Mouse (Mus musculus): ENCODE data around the gene Kcnj10. TPM values are rescaled to one million over a fixed set of nuclear protein-coding genes. Genes with fewer than 3 reads are reported as not detected.

Kcnj10 gene
- total RNA-seq (2021) (under 1 TPM; 0.07 to 0.08 TPM), polyA plus RNA-seq (2012; rRNA removed) (0.26 and 0.27 TPM in 2 replicates)
- long read RNA-seq, result 0 reads

- TF ChIP-seq CTCF (IDR thresholded peaks at IDR 0.05), result no peak
- TF ChIP-seq EP300 (IDR thresholded peaks at IDR 0.05; ENCODE audit: insufficient read depth, low read depth, low read length), result no peak
- Histone ChIP-seq H3K4me3 (peak within 1 kb of the TSS; percentile 30), H3K36me3 (ENCODE audit: control insufficient read depth, insufficient read depth, low read length) (no peaks in the 10 kb centered on the region), H3K79me2 (replicated peaks; ENCODE audit: control insufficient read depth, insufficient read depth, low read length) (no peaks in the 10 kb centered on the region), H3K27ac (no peak within 1 kb of the TSS), H3K27me3 (ENCODE audit: control insufficient read depth, insufficient read depth, low read length) (peaks cover 6% of the 10 kb centered on the region; the same call in 1 of the 2 replicates), H3K4me1 (ENCODE audit: control insufficient read depth, insufficient read depth, low read length) (no peaks in the 10 kb centered on the region), H3K9ac (ENCODE audit: low read depth, low read length) (no peak within 1 kb of the TSS)
- 2% methylated on average over 38 of the region's 38 CpGs for WGBS
- intact Hi-C loops (cut with DNase I), result no loop called here
- peak; percentile 55 to 67 for DNase-seq
Measured at GRCm38 (mm10) chr1:172340729-172341321, at the start of gene Kcnj10. Kcnj10 (plus strand) TSS chr1:172341210.

DNA sequence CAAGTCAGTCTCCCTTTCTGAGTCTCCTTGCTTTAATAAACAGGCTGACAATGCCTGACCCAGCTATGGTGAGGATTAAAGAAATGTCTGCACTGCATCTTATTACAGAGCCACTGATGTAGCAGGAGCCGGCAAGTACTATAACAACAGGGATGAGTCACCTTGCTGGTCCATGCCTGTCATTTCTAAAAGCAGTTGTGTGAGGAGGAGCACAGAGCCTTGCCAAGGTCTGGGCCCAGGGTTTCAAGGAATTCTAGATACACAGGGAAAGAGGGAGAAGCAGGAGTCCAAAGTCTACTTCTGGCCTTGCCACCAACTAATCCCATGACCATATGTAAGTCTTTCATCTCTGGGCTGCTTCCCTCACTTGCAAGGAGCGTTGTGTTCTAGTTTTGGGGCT lies 48.1 kb upstream of the Kcnj10 start:
- no peaks in the 10 kb centered on the region for H3K79me2 ChIP-seq (replicated peaks; ENCODE audit: control insufficient read depth, insufficient read depth, low read length)
- 0 out of 2 replicates have a peak, but pooled peaks cover 1% of the 10 kb centered on the region for H3K4me1 ChIP-seq (ENCODE audit: control insufficient read depth, insufficient read depth, low read length)
- TF ChIP-seq POLR2A (IDR thresholded peaks at IDR 0.05; ENCODE audit: insufficient read depth, low read depth, low read length), result 0 out of 2 replicates have a peak, but pooled peaks have one; percentile 18
- TF ChIP-seq CTCF (IDR thresholded peaks at IDR 0.05), result no peak
- 59% methylated on average over 2 of the region's 2 CpGs for WGBS
- H3K36me3 ChIP-seq (ENCODE audit: control insufficient read depth, insufficient read depth, low read length), result no peaks in the 10 kb centered on the region
- no peak for DNase-seq
- no peak overlapping the region for H3K9ac ChIP-seq (ENCODE audit: low read depth, low read length)
- no peak overlapping the region for H3K27ac ChIP-seq
- H3K27me3 ChIP-seq (ENCODE audit: control insufficient read depth, insufficient read depth, low read length), result no peaks in the 10 kb centered on the region
- intact Hi-C loops (cut with DNase I), result no loop called here
- H3K4me3 ChIP-seq, result no peak overlapping the region

DNA sequence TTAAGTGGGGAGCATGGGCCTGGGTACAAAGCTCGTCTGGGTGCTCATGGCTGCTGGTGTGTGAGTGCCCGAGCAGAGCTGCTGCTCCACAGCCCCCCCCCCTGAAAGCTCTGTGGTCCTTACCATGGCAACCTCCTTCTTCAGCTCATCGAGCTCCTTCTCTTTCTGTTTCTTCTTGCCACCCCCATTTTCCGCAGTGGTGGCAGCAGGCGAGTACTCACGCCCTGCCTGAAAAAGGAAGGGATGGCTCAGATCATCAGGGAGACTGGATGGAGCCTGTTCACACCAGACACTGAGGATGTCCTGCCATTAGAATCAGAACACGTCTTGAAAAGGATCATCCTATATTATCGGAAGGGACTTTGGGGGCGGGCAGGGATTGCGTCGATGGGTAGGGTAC lies 47.6 kb upstream of the Kcnj10 start:
- Histone ChIP-seq H3K4me1 (ENCODE audit: control insufficient read depth, insufficient read depth, low read length) (peaks cover 4% of the 10 kb centered on the region), H3K4me3 (no peak overlapping the region), H3K27me3 (ENCODE audit: control insufficient read depth, insufficient read depth, low read length) (no peaks in the 10 kb centered on the region), H3K27ac (no peak overlapping the region), H3K9ac (ENCODE audit: low read depth, low read length) (no peak overlapping the region), H3K79me2 (replicated peaks; ENCODE audit: control insufficient read depth, insufficient read depth, low read length) (no peaks in the 10 kb centered on the region), H3K36me3 (ENCODE audit: control insufficient read depth, insufficient read depth, low read length) (no peaks in the 10 kb centered on the region)
- intact Hi-C loops (cut with DNase I), result no loop called here
- no peak for DNase-seq
- WGBS, result 85% methylated on average over 11 of the region's 11 CpGs
- TF ChIP-seq CTCF (IDR thresholded peaks at IDR 0.05), result no peak
- TF ChIP-seq POLR2A (IDR thresholded peaks at IDR 0.05; ENCODE audit: insufficient read depth, low read depth, low read length), result no peak
- no peak for TF ChIP-seq EP300 (IDR thresholded peaks at IDR 0.05; ENCODE audit: insufficient read depth, low read depth, low read length)

DNA sequence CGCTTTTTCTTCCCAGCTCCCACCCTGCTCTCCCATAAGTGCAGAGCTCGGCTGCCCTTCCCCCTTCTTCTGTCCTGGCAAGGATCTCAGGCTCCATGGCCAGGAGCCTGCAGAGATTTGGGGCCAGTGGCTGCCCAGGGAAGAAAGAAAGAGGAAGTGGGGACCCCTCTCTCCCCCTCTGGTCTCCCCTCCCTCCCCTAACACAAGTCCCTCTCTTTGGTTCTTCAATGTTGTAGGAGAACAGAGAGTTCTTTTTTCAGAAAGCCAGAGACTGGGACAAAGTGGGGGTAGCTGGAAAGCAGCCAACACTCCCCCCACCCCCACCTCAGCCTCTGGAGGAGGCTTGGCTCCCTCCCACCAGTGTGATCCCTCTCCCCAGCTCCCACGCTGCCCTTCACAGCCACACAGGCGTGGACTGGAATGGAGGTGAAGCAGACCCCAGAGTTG lies 45.2 kb upstream of the Kcnj10 start:
- no peaks in the 10 kb centered on the region for H3K79me2 ChIP-seq (replicated peaks; ENCODE audit: control insufficient read depth, insufficient read depth, low read length)
- H3K27ac ChIP-seq, result peak overlapping the region; percentile 97
- 37% methylated on average over 4 of the region's 4 CpGs for WGBS
- H3K4me3 ChIP-seq, result peak overlapping the region; percentile 49
- no peaks in the 10 kb centered on the region for H3K27me3 ChIP-seq (ENCODE audit: control insufficient read depth, insufficient read depth, low read length)
- no peaks in the 10 kb centered on the region for H3K36me3 ChIP-seq (ENCODE audit: control insufficient read depth, insufficient read depth, low read length)
- peak overlapping the region; percentile 85 for H3K9ac ChIP-seq (ENCODE audit: low read depth, low read length)
- peak; percentile 57 to 64 for DNase-seq
- intact Hi-C loops (cut with DNase I), result loop anchor here (2.0 kb wide), 1 partner anchor 15 kb away; no protein-coding TSS in a partner anchor
- TF ChIP-seq POLR2A (IDR thresholded peaks at IDR 0.05; ENCODE audit: insufficient read depth, low read depth, low read length), result no peak; the same call in 1 of the 2 replicates
- no peak for TF ChIP-seq CTCF (IDR thresholded peaks at IDR 0.05)
- TF ChIP-seq EP300 (IDR thresholded peaks at IDR 0.05; ENCODE audit: insufficient read depth, low read depth, low read length), result 0 out of 2 replicates have a peak, but pooled peaks have one; percentile 22
- H3K4me1 ChIP-seq (ENCODE audit: control insufficient read depth, insufficient read depth, low read length), result peaks cover 9% of the 10 kb centered on the region

DNA sequence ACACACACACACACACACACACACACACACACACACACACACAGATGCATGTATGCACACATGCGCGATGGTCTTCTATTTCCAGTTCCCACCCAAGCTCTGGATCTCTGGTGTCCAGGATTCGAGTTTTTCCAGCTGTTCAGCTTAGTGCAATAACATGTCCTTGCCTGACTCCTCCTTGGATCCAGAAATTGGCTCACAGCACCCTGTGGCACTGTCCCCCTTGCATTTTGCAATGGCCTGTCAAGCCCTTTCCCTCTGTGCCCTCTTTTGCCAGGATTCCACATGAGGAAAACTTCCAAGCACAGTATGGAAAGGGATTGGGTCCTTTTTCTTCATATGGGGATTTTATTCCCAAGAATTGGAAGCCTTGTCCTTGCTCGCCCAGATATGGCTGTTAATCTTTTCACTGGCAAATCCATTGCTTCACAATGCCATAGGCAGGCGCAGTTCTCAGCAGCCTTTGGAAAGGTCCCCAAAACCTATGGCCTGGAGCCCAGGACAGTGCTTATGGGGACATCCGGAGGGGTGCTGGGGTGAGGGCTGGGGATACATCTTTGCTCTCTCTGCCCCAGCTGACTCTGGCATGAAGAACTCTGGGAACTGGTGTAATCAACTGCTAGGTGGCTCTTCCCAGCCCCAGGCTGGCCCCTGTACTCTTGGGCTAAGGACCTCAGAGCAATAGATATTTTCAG lies 44.0 kb upstream of the Kcnj10 start:
- intact Hi-C loops (cut with DNase I), result loop anchor here (2.0 kb wide), 1 partner anchor 16 kb away; no protein-coding TSS in a partner anchor
- peak overlapping the region; percentile 97 for H3K27ac ChIP-seq
- DNase-seq, result peak; percentile 70
- H3K4me1 ChIP-seq (ENCODE audit: control insufficient read depth, insufficient read depth, low read length), result peaks cover 9% of the 10 kb centered on the region
- H3K9ac ChIP-seq (ENCODE audit: low read depth, low read length), result peak overlapping the region; percentile 85
- peak overlapping the region; percentile 62 for H3K4me3 ChIP-seq
- no peaks in the 10 kb centered on the region for H3K27me3 ChIP-seq (ENCODE audit: control insufficient read depth, insufficient read depth, low read length)
- no peaks in the 10 kb centered on the region for H3K79me2 ChIP-seq (replicated peaks; ENCODE audit: control insufficient read depth, insufficient read depth, low read length)
- no peak for TF ChIP-seq CTCF (IDR thresholded peaks at IDR 0.05)
- TF ChIP-seq POLR2A (IDR thresholded peaks at IDR 0.05; ENCODE audit: insufficient read depth, low read depth, low read length), result no peak; the same call in 1 of the 2 replicates
- TF ChIP-seq EP300 (IDR thresholded peaks at IDR 0.05; ENCODE audit: insufficient read depth, low read depth, low read length), result no peak
- 34% methylated on average over 6 of the region's 6 CpGs for WGBS
- H3K36me3 ChIP-seq (ENCODE audit: control insufficient read depth, insufficient read depth, low read length), result no peaks in the 10 kb centered on the region

Data from heart, adult 2 months (tissue).